Mouse (Mus musculus) midbrain, embryonic 13.5 days (tissue): Measurements from ENCODE around the gene Trim8. TPM values are rescaled to one million over a fixed set of nuclear protein-coding genes. Genes with fewer than 3 reads are reported as not detected.

Source experiments
- ATAC-seq: fragments of 200-750 bp; cut with Nextera tagmentation; 2 replicates; pipeline ENCODE4 v1.8.0; 2017; ENCODE audit warnings: mild to moderate bottlenecking, moderate TSS enrichment, moderate library complexity
- H3K27ac ChIP-seq: fragments of 300-500 bp; sonication (generic); 2 replicates; pipeline ENCODE4 v1.5.1; 2015; ENCODE audit warnings: inconsistent platforms, mild to moderate bottlenecking, moderate library complexity
- H3K27me3 ChIP-seq: fragments of 300-500 bp; sonication (generic); 2 replicates; pipeline ENCODE4 v1.6.1; 2015; ENCODE audit warnings: mild to moderate bottlenecking, inconsistent platforms
- H3K36me3 ChIP-seq: fragments of 300-500 bp; sonication (generic); 2 replicates; pipeline ENCODE4 v1.6.1; 2015; ENCODE audit warnings: mild to moderate bottlenecking, inconsistent platforms
- H3K4me1 ChIP-seq: fragments of 300-500 bp; sonication (generic); replicated peaks from 2 replicates; pipeline ENCODE4 v1.6.1; 2015; ENCODE audit warnings: inconsistent platforms
- H3K4me2 ChIP-seq: fragments of 300-500 bp; sonication (generic); replicated peaks from 2 replicates; pipeline ENCODE4 v1.6.1; 2015; ENCODE audit warnings: moderate library complexity, mild to moderate bottlenecking, inconsistent platforms
- H3K4me3 ChIP-seq: fragments of 300-500 bp; sonication (generic); replicated peaks from 2 replicates; pipeline ENCODE4 v1.5.1; 2015; ENCODE audit warnings: mild to moderate bottlenecking, inconsistent platforms
- H3K9ac ChIP-seq: fragments of 300-500 bp; sonication (generic); replicated peaks from 2 replicates; pipeline ENCODE4 v1.6.1; 2015; ENCODE audit warnings: mild to moderate bottlenecking, inconsistent platforms
- H3K9me3 ChIP-seq: fragments of 300-500 bp; sonication (generic); 2 replicates; pipeline ENCODE4 v1.6.1; 2016; ENCODE audit warnings: mild to moderate bottlenecking, inconsistent platforms
- WGBS: fragments of 180-500 bp; shearing (Covaris S2); methylation state at CpG from one replicate; pipeline ENCODE4 v1.1.7; 2015; 5-methylcytosine and 5-hydroxymethylcytosine counted together
- polyA plus RNA-seq: library from polyadenylated mRNA; unstranded; fragments of >200 nt; fragmentation: Nextera tagmentation; extraction: Ambion mirVana; gene quantifications from 2 replicates; pipeline ENCODE4 v1.2.1, GENCODE M21; 2015

Gene Trim8
- polyA plus RNA-seq, 1 experiment from 2014 or later, result 33.0 TPM

DNA sequence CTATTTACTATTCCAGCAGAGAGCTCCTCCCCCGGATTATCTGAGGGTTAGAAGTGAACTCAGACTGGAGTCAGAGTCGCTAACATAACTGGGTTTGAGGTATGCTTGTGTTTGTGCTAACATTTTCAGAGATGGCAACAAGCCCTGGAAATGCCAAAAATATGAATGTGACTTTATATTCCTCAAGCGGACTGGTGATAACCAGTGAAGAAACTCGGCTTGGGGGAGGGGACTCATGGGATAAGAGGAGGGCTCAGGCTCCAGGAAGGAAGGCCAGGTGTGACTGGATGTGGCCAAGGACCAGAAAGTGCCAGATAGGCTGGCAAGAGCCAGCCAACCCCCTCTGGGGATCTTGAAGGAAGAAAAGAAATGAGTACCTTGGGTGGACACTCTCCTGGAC is 19.7 kb upstream of the Trim8 start:
- Histone ChIP-seq H3K36me3 (peaks cover 57% of the 10 kb centered on the region), H3K9ac (0 out of 2 replicates have a peak overlapping the region, but pooled peaks have one; percentile 23), H3K27ac (peak overlapping the region; percentile 67; the same call in 1 of the 2 replicates), H3K9me3 (no peaks in the 10 kb centered on the region), H3K4me2 (no peak overlapping the region), H3K4me1 (peaks cover 59% of the 10 kb centered on the region), H3K4me3 (no peak overlapping the region), H3K27me3 (no peaks in the 10 kb centered on the region)
- no peak for ATAC-seq
- WGBS, result 10% methylated on average over 4 of the region's 4 CpGs

DNA sequence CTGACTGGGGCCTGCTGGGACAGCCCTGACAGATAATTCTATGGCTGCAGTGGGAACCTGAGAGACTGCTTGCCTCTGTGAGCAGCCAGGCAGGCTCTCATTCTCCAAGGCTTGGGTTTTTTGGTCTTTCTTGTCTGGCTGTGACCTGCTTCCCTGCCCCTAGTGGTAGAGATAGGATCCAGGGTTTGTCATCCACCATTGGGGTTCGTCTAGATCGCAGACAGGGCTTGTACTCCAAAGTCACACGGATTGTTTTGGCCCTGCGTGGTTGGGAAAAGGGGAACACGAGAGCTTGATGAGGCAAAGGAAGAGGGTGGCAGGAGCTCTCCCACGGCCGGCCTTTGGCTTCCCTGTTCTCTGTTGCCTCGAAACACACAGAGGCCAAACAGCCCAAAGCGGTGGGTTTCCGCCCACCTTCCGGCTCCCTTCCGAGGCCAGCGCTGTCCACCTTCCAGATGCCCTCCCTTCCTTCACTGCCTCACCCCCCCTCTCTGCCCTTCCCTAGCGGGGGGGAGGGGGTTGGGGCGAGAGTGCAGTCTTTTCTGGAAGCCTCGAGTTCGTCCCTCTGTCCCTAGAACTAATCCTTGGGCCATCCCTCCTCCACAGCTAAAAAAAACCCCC is 18.5 kb upstream of the Trim8 start:
- Histone ChIP-seq H3K4me1 (peaks cover 48% of the 10 kb centered on the region), H3K27ac (no peak overlapping the region), H3K27me3 (no peaks in the 10 kb centered on the region), H3K9me3 (no peaks in the 10 kb centered on the region), H3K36me3 (peaks cover 57% of the 10 kb centered on the region), H3K4me3 (no peak overlapping the region), H3K4me2 (no peak overlapping the region), H3K9ac (no peak overlapping the region)
- no peak for ATAC-seq
- WGBS, result 28% methylated on average over 14 of the region's 17 CpGs

DNA sequence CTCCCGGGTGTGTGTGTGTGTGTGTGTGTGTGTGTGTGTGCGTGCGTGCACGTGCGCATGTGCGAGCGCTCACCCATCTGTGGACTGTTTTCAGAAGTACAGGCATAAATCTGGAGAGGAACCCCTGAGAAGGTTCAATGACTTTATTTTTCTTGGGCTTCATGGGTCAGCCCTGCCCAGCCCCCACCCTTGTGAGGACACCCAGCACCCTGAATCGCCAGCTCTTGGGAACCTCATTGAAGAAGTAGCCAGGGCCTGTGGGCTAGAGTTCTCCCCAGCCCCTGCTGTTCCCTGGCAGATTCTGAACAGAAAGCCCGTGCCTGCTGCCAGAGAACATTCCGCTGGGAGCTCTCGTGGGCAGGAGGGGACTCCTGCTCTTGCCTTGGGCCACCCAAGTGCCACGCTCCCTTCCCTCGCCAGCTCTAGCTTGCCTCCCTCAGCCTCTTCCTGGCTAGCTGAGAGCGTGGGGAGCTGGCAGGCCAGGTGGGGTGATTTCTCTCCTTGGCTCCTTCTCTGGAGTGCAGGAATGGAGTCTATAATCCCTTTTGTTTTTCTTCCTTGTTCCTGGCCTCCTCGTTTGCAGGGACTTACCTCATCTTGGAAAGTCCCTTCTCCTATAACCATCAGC is 17.7 kb upstream of the Trim8 start:
- peak overlapping the region; percentile 39; the same call in 1 of the 2 replicates for H3K27ac ChIP-seq
- no peaks in the 10 kb centered on the region for H3K27me3 ChIP-seq
- H3K4me3 ChIP-seq, result no peak overlapping the region
- ATAC-seq, result no peak
- H3K9me3 ChIP-seq, result no peaks in the 10 kb centered on the region
- 67% methylated on average over 15 of the region's 15 CpGs for WGBS
- H3K4me1 ChIP-seq, result peaks cover 48% of the 10 kb centered on the region
- H3K4me2 ChIP-seq, result no peak overlapping the region
- H3K9ac ChIP-seq, result no peak overlapping the region
- H3K36me3 ChIP-seq, result peaks cover 50% of the 10 kb centered on the region

DNA sequence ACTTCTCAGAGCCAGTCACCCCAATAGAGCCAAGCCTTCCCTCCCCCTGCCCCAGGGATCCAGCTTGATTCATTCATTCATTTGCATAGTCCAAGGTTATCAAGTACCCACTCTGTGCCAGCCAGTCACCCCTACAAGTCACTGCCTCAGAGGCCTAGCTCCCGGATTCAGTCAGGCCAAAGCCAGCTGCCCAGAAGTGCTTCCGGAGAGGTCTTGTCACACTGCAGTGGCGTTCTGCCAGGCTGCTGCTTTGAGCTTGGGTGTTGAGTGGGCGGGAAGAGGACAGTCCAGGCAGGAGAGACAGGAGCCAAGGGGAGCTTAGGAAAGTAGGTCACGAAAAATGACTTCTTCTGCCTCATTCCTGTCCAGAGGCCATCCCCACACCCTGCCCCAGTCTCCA is 17.0 kb upstream of the Trim8 start:
- no peak for ATAC-seq
- H3K27ac ChIP-seq, result peak overlapping the region; percentile 39; the same call in 1 of the 2 replicates

DNA sequence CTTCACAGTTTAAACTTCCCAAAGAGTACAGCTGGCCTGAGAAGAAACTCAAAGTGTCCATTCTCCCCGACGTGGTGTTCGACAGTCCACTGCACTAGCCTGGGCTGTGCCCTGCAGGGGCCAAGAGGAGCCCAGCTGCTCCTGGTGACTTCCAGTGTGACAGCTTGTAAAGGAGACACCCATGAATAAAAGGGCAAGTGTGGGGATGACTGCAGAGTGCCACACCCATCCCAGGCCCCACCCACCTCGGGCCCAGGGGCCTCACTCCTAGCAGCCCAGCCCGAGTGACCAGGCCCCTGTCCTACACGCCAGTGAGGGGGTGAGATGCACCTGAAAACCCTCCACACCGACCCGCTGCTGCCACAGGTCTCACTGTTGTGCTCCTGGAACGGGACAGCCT is 15.7 kb upstream of the Trim8 start:
- no peaks in the 10 kb centered on the region for H3K27me3 ChIP-seq
- no peak overlapping the region for H3K4me2 ChIP-seq
- no peak overlapping the region for H3K27ac ChIP-seq
- WGBS, result 81% methylated on average over 9 of the region's 9 CpGs
- no peak overlapping the region for H3K9ac ChIP-seq
- H3K36me3 ChIP-seq, result peaks cover 40% of the 10 kb centered on the region
- H3K9me3 ChIP-seq, result no peaks in the 10 kb centered on the region
- ATAC-seq, result no peak
- H3K4me3 ChIP-seq, result no peak overlapping the region
- peaks cover 43% of the 10 kb centered on the region for H3K4me1 ChIP-seq

More for the DNA sequence above, 17.0 kb upstream of the Trim8 start:
- Histone ChIP-seq H3K9ac (no peak overlapping the region), H3K4me2 (no peak overlapping the region), H3K9me3 (no peaks in the 10 kb centered on the region), H3K4me1 (peaks cover 48% of the 10 kb centered on the region), H3K36me3 (peaks cover 46% of the 10 kb centered on the region), H3K27me3 (no peaks in the 10 kb centered on the region), H3K4me3 (no peak overlapping the region)
- WGBS, result 75% methylated on average over 5 of the region's 5 CpGs

DNA sequence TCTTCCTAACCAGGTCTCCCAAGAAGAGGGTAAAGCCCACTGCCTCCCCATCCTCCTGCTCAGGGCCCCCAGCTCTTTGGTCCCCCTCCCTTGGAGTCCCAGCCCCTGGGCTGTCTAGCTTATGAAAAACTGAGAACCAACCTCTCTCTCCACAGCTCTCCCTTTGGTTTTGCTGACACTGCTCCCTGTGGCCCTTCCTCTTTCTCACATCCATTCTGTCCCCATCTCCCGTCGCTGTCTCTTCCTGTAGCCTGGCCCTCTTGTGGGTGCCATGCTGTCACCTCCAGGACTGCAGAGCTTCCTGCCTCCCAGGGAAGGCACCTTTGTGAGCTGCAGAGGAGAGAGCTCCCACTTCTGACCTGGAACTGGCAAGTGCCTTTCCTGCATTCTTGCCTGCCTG is 14.8 kb upstream of the Trim8 start:
- no peak overlapping the region for H3K4me3 ChIP-seq
- H3K4me1 ChIP-seq, result peaks cover 34% of the 10 kb centered on the region
- peaks cover 40% of the 10 kb centered on the region for H3K36me3 ChIP-seq
- H3K9me3 ChIP-seq, result no peaks in the 10 kb centered on the region
- no peak overlapping the region for H3K9ac ChIP-seq
- H3K27me3 ChIP-seq, result no peaks in the 10 kb centered on the region
- ATAC-seq, result no peak
- no peak overlapping the region for H3K27ac ChIP-seq
- 66% methylated on average over 2 of the region's 2 CpGs for WGBS
- no peak overlapping the region for H3K4me2 ChIP-seq

DNA sequence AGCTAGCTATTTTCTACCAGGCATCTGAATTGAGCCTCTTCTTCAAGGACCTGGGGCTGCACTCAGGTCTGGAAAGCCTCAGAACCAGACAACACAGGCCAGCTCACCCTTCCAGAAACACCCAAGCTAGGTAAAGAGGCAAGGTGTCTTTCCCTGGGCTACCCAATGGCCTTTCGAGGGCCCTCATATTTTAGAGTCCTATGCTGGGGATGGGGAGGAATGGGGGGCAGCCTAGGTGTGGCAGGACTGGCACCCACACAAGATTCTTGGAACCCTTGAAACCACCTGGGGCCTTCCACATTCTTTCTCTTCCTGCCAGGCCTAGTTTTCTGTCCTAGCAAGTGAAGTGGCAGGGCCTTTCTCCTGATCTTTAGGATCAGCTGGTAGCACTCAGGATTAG is 12.1 kb upstream of the Trim8 start:
- H3K4me2 ChIP-seq, result no peak overlapping the region
- H3K9me3 ChIP-seq, result no peaks in the 10 kb centered on the region
- no peaks in the 10 kb centered on the region for H3K27me3 ChIP-seq
- peaks cover 30% of the 10 kb centered on the region for H3K36me3 ChIP-seq
- no peak overlapping the region for H3K4me3 ChIP-seq
- no peak overlapping the region for H3K27ac ChIP-seq
- H3K4me1 ChIP-seq, result peaks cover 7% of the 10 kb centered on the region
- ATAC-seq, result no peak
- H3K9ac ChIP-seq, result no peak overlapping the region
- 86% methylated on average over 1 of the region's 1 CpGs for WGBS

DNA sequence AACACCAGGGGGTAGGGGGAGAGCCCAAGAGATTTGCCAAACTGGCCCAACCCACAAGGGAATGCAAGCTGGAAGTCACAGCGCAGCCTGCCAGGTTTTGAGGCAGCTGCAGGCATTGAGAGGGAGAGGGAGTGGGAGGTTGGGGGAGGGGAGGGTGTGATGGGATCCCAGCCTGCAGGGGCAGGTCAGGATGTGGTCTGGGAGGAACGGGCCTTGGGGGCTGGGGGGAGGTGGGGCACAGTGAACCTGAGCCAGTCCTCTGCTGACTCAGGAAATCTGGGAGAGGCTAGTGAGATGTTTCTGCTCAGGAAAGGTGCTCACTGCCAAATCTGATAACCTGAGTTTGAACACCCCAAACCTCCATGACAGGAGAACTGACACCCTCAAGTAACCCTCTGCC is 10.9 kb upstream of the Trim8 start:
- no peak for ATAC-seq
- 5% methylated on average over 2 of the region's 2 CpGs for WGBS
- H3K4me1 ChIP-seq, result peaks cover 5% of the 10 kb centered on the region

DNA sequence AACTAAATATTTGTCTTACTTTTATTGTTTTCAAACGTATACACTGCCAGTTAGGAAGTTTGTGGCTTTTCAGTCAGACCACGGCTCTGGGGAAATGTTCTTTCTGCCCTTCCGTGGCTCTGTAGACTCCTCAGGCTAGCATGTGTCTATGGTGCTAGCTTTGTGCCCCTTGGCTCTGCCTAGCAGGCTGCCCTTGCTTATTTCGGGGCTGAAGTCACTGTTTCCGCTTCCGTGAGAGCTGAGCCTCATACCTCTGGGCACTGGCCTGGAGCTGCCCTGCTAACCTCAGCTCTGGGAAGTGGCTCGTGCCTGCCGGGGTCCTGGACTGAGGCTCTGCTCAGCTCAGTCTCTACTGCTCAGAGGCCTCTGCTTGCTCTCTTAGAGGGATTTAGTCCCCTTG is 6.4 kb upstream of the Trim8 start:
- ATAC-seq, result no peak
- Histone ChIP-seq H3K27me3 (no peaks in the 10 kb centered on the region), H3K36me3 (no peaks in the 10 kb centered on the region), H3K4me2 (no peak overlapping the region), H3K4me3 (no peak overlapping the region), H3K9me3 (no peaks in the 10 kb centered on the region), H3K4me1 (peaks cover 11% of the 10 kb centered on the region), H3K9ac (no peak overlapping the region), H3K27ac (no peak overlapping the region)
- 85% methylated on average over 8 of the region's 8 CpGs for WGBS

More for the DNA sequence above, 10.9 kb upstream of the Trim8 start:
- Histone ChIP-seq H3K36me3 (peaks cover 19% of the 10 kb centered on the region), H3K4me3 (no peak overlapping the region), H3K4me2 (no peak overlapping the region), H3K9ac (no peak overlapping the region), H3K27me3 (no peaks in the 10 kb centered on the region), H3K9me3 (no peaks in the 10 kb centered on the region), H3K27ac (no peak overlapping the region)

DNA sequence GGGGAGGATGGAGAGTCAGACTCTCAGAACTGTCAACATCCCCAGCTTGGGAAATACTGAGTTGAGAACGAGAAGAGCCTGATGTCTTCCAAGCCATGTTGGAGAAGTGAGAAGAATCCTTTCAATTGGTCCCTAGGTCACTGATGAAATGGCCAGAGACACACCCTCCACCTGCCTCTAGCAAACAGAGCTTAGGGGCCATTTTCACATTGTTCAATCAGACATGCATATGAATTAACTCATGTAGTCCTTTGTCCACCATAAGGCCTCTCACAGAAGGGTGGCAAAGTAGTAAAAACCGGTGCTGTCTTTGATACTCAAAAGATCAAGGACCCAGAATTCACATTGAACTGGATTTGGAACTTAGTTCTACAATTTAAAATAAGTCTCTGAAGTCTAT is 4.3 kb upstream of the Trim8 start:
- Histone ChIP-seq H3K4me3 (no peak overlapping the region), H3K9ac (no peak overlapping the region), H3K4me1 (peaks cover 6% of the 10 kb centered on the region; the same call in 1 of the 2 replicates), H3K27ac (no peak overlapping the region), H3K9me3 (no peaks in the 10 kb centered on the region), H3K27me3 (no peaks in the 10 kb centered on the region), H3K4me2 (no peak overlapping the region), H3K36me3 (no peaks in the 10 kb centered on the region)
- no peak for ATAC-seq
- WGBS, result 73% methylated on average over 2 of the region's 2 CpGs

DNA sequence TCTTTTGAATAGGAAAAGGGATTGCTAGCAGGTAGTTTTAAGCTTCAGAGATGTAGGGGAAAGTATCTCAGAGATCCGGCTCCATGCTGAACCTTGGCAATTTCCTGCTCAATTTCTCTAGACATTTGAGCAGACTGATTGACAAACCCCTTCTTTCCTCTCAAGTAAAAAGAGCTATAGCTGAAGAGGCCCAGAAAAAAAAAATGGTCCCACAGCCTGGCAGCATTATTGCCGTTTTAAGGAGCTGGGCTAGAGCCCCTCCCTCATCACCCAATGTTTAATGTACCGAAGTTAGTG is 2.0 kb upstream of the Trim8 start:
- H3K4me3 ChIP-seq, result peak overlapping the region; percentile 98
- H3K27ac ChIP-seq, result peak overlapping the region; percentile 84
- no peak for ATAC-seq
- no peaks in the 10 kb centered on the region for H3K27me3 ChIP-seq
- no peaks in the 10 kb centered on the region for H3K36me3 ChIP-seq
- WGBS, result 2% methylated on average over 3 of the region's 3 CpGs
- H3K9me3 ChIP-seq, result no peaks in the 10 kb centered on the region
- peak overlapping the region; percentile 91 for H3K4me2 ChIP-seq
- H3K9ac ChIP-seq, result no peak overlapping the region
- peaks cover 10% of the 10 kb centered on the region for H3K4me1 ChIP-seq

DNA sequence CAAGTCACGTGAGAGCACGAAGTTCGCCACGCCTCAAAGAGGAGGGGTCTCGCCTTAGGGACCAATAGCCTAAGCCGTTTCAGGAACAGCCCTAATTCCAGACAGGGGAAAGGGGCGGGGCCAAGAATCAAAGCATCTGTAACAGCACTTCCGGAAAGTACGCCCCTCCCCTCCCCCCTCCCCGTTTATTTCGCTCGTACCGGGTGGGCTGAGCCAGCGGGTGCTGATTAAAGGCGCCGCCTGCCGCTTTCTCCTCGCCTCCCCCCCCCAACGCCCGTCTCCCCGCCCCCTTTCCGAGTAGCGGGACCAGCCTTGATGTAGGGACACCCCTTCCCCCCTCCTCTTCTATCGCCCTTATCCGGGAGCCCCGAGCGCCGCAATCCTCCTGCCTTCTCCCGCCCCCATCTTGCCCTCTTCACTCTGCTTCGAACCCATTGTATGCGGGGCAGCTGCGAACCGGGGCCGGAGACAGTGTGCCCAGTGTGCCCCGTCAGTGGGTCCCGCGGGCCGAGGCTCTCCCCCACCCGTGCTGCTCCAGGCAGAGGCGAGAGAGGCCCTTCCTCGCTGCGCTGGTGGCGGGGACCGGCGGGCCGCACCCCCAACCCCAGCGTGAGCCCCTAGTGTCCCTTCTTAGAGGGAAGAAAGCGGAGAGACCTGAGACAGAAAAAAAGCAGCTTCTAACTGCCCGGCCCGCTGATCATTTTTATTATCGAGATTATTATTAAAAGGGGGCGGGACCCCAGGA is 1.5 kb upstream of the Trim8 start:
- Histone ChIP-seq H3K4me2 (peak overlapping the region; percentile 91), H3K27ac (peak overlapping the region; percentile 100), H3K27me3 (no peaks in the 10 kb centered on the region), H3K4me3 (peak overlapping the region; percentile 98), H3K36me3 (0 out of 2 replicates have a peak, but pooled peaks cover 2% of the 10 kb centered on the region), H3K4me1 (peaks cover 15% of the 10 kb centered on the region), H3K9me3 (no peaks in the 10 kb centered on the region), H3K9ac (peak overlapping the region; percentile 100)
- ATAC-seq, result peak; percentile 79
- WGBS, result under 1% methylated on average over 51 of the region's 52 CpGs
